Mouse (Mus musculus) gastrocnemius, postnatal 14 days (tissue): ENCODE measurements around the gene Stk16. TPM values are rescaled to one million over a fixed set of nuclear protein-coding genes. Genes with fewer than 3 reads are reported as not detected.

Experiments
- DNase-seq: peaks from one replicate; pipeline ENCODE4 v3.0.0; 2021; ENCODE audit warnings: mixed read lengths
- intact Hi-C: fragments of 180-260 bp; cut with DNase I; formaldehyde crosslinking; loops from one replicate; pipeline ENCODE4 v1.15.1; 2025; ENCODE audit warnings: low total_unique reads
- microRNA-seq, 2 experiments: library from miRNA; unstranded; fragments of <30 nt; microRNA quantifications; one replicate each; pipeline ENCODE4 v1.2.0; 2021
- total RNA-seq, 2 experiments: library from RNA; stranded (reverse); gene quantifications; 2 replicates each; pipeline ENCODE4 v1.2.3; 2021

Stk16 gene
- total RNA-seq, 2 experiments from 2014 or later: 27.2 to 28.2 TPM

- intact Hi-C loops: no loop called here
Measured at GRCm38 (mm10) chr1:75254625-75255013, 44.0 kb downstream of the Stk16 start.

GRCm38 (mm10) chr1:75255516-75256046 is 44.9 kb downstream of the Stk16 start:
- intact Hi-C loops: no loop called here
- no peak for DNase-seq

More at GRCm38 (mm10) chr1:75254625-75255013, 44.0 kb downstream of the Stk16 start:
- no peak for DNase-seq

GRCm38 (mm10) chr1:75261278-75261677 is 50.6 kb downstream of the Stk16 start:
- no peak for DNase-seq
- intact Hi-C loops: no loop called here

GRCm38 (mm10) chr1:75262969-75263951 is 52.6 kb downstream of the Stk16 start:
- intact Hi-C loops: no loop called here
- peak; percentile 65 for DNase-seq

GRCm38 (mm10) chr1:75264091-75264880 is 53.6 kb downstream of the Stk16 start, which contains the start of gene Ptprn:
TSS of gene Ptprn (minus strand) at chr1:75264502.
- intact Hi-C loops: no loop called here
- no peak for DNase-seq

Small RNAs within 50 kb of the gene (microRNA-seq; reads per million reads assigned to microRNA genes)
- 0 reads per million in 2 experiments for gene Gm27943

Other genes with a start within 250 kb of the Stk16 start
- 1 to 10 TPM; 4.8 to 5.1 TPM for gene Nhej1, start 85.6 kb upstream of the Stk16 start, total RNA-seq
- gene Slc23a3, start 76.9 kb upstream of the Stk16 start, total RNA-seq: under 1 TPM in 1 of 2 experiments, not detected in 1; 0.11 TPM
- 10 to 100 TPM; 15.1 to 18.4 TPM for gene Cnppd1, start 68.1 kb upstream of the Stk16 start, total RNA-seq
- 10 to 100 TPM; 13.2 to 15.1 TPM for gene Retreg2, start 68.1 kb upstream of the Stk16 start, total RNA-seq
- gene Zfand2b, start 42.2 kb upstream of the Stk16 start, total RNA-seq: 10 to 100 TPM; 14.9 to 17.0 TPM
- 10 to 100 TPM; 25.2 to 26.4 TPM for gene Abcb6, start 30.4 kb upstream of the Stk16 start, total RNA-seq
- 1 to 10 TPM; 4.0 to 5.7 TPM for gene Ankzf1, start 18.7 kb upstream of the Stk16 start, total RNA-seq
- 10 to 100 TPM; 58.2 to 61.7 TPM for gene Atg9a, start 18.6 kb upstream of the Stk16 start, total RNA-seq
- 1 to 10 TPM; 4.5 to 4.8 TPM for gene Glb1l, start within 50 bp of the Stk16 start, total RNA-seq
- gene Tuba4a, start 9.0 kb downstream of the Stk16 start, total RNA-seq: 100 to 1,000 TPM; 475 to 599 TPM
- gene A630095N17Rik, start 21.3 kb downstream of the Stk16 start, total RNA-seq: not detected
- 10 to 100 TPM; 32.4 to 33.2 TPM for gene Dnajb2, start 25.6 kb downstream of the Stk16 start, total RNA-seq
- under 1 TPM; 0.08 to 0.13 TPM for gene Ptprn, start 53.7 kb downstream of the Stk16 start, total RNA-seq
- gene Resp18, start 67.6 kb downstream of the Stk16 start, total RNA-seq: not detected
- gene Dnpep, start 107.2 kb downstream of the Stk16 start, total RNA-seq: 10 to 100 TPM; 52.7 to 54.6 TPM
- gene Des, start 149.5 kb downstream of the Stk16 start, total RNA-seq: 1,000 to 10,000 TPM; 1,553 to 1,562 TPM
- 100 to 1,000 TPM; 167 to 173 TPM for gene Speg, start 164.5 kb downstream of the Stk16 start, total RNA-seq
- gene Gmppa, start 225.1 kb downstream of the Stk16 start, total RNA-seq: 10 to 100 TPM; 34.5 to 38.7 TPM
- gene Asic4, start 239.6 kb downstream of the Stk16 start, total RNA-seq: not detected